Mouse (Mus musculus): ENCODE measurements at regions not wholly inside any gene's neighbourhood (a gene's known extent, or its start where the extent isn't known, plus 50 kb on each side); places are given as distances from the start of the nearest gene placed in this dataset.
A peak's percentile ranks its signal among the peaks of the same experiment; 100 is the strongest.

DNA sequence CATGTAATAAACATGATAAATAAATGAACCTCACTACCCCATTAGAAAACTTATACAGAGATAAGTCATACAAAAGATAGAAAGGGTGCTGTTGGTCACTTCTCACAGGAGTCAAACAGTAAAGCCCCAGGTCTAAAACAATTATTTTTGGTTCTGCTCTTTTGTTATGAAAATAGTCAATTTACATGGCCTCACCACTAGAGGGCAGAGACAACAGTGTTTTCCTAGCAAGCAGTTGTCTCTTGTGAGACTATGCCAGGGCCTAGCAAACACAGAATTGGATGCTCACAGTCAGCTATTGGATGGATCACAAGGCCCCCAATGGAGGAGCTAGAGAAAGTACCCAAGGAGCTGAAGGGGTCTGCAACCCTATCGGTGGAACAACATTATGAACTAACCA is 96.3 kb upstream of the 4930550L24Rik start:
- DNase-seq, result peak; percentile 2
